Mouse (Mus musculus): ENCODE measurements around the gene 2610044O15Rik8. TPM values are rescaled to one million over a fixed set of nuclear protein-coding genes. Genes with fewer than 3 reads are reported as not detected.

The 2610044O15Rik8 gene
- total RNA-seq (2021), result 10 to 100 TPM in 1 of 2 experiments, 1 to 10 TPM in 1; 7.6 to 12.8 TPM
- 0.07 and 0.33 TPM in 2 replicates for polyA plus RNA-seq (2012; rRNA removed)
- long read RNA-seq, partial matches to known transcripts, result 0 of 10 reads
- long read RNA-seq, other reads (novel, unspliced or antisense), result 6 of 10 reads

DNA sequence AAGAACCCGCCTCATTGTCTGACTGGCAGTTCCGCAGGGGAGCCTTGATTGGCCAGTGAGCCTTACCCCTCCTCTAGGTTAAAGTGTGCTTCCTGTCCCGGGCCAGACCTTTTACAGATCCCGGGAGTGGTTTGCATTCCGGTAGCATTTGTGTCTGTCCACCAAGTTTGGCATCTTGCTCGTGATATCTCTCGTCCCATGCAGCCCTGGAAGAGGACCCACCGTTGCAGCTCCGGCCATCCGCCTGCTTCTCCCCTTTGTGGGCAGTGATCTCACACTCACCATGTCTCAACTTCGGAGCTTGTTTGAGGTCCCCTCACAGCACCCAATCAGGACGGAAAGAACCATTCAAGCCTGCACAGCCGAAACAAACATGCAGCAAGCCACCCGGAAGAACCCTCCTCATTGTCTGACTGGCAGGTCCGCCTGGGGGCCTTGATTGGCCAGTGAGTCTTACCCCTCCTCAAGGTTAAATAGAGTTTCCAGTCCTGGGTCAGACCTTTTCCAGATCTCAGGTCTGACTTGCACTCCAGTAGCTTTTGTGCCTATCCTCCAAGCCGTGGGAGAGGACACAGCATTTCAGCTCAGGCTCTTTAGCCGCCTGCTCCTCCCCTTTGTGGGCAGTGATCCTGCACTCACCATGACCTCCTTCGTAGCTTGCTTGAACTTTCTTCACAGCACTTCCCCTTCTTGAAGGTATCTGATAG is at the start of gene 2610044O15Rik8:
2610044O15Rik8 (minus strand) TSS at position 380 of the 707 bp plus-strand sequence.
- peak; percentile 94 for DNase-seq

GRCm38 (mm10) chr8:129265918-129266317 is 31.7 kb upstream of the 2610044O15Rik8 start:
- no peak for DNase-seq

GRCm38 (mm10) chr8:129264296-129264695 is 30.1 kb upstream of the 2610044O15Rik8 start:
- DNase-seq, result no peak

- peak; percentile 90 for DNase-seq
These were observed 29.2 kb upstream of the 2610044O15Rik8 start for GRCm38 (mm10) chr8:129263211-129263927.

GRCm38 (mm10) chr8:129233664-129234026 is 561 bp downstream of the 2610044O15Rik8 start:
- DNase-seq, result no peak

Other genes starting within 250 kb of the 2610044O15Rik8 start
- gene Ccdc7a, start 168.9 kb downstream of the 2610044O15Rik8 start, total RNA-seq (2021), result not detected
- not detected in 2 replicates for gene Ccdc7a, start 168.9 kb downstream of the 2610044O15Rik8 start, polyA plus RNA-seq (2012; rRNA removed)
- not detected for gene Ccdc7b, start 167.3 kb downstream of the 2610044O15Rik8 start, total RNA-seq (2021)
- gene Ccdc7b, start 167.3 kb downstream of the 2610044O15Rik8 start, polyA plus RNA-seq (2012; rRNA removed), result not detected in 2 replicates
- gene Gm10999, start 102.7 kb downstream of the 2610044O15Rik8 start, total RNA-seq (2021), result not detected
- not detected in 2 replicates for gene Gm10999, start 102.7 kb downstream of the 2610044O15Rik8 start, polyA plus RNA-seq (2012; rRNA removed)

Measured in adrenal gland, adult 2 months (tissue).